Mouse (Mus musculus): ENCODE results near the gene Synj1. TPM values are rescaled to one million over a fixed set of nuclear protein-coding genes. Genes with fewer than 3 reads are reported as not detected.

Synj1 gene
- total RNA-seq, 2 experiments from 2014 or later = 12.0 to 13.8 TPM

- DNase-seq = no peak
- intact Hi-C loops (cut with DNase I; ENCODE audit: low total_unique reads) = no loop called here
These were observed 107.8 kb downstream of the Synj1 start for GRCm38 (mm10) chr16:90903300-90903699.

DNA sequence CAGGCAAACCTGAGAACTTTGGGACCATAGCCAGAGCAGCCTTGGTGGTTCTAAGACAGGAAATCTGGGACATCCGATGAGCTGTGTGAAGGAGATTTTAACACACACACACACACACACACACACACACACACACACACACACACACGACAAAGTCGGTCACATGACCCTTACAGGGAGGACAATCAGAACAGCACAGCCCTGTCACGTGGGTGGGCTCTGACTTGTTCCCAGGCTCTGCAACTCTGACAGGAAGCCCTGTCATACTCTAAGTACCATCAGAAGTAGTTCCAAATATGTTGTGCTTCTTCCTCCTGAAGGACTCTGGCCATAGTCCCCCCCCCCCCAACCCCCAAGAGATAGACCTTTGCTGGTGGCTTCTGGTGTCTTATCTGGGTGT lies 109.7 kb downstream of the Synj1 start:
- intact Hi-C loops (cut with DNase I; ENCODE audit: low total_unique reads) = no loop called here
- DNase-seq = no peak

- intact Hi-C loops (cut with DNase I; ENCODE audit: low total_unique reads) = no loop called here
- no peak for DNase-seq
These were observed 111.6 kb downstream of the Synj1 start for GRCm38 (mm10) chr16:90899498-90899897.

- intact Hi-C loops (cut with DNase I; ENCODE audit: low total_unique reads) = no loop called here
- DNase-seq = peak; percentile 54
These were observed 113.5 kb downstream of the Synj1 start for GRCm38 (mm10) chr16:90897651-90898050.

- DNase-seq = no peak
- intact Hi-C loops (cut with DNase I; ENCODE audit: low total_unique reads) = no loop called here
These were observed 117.3 kb downstream of the Synj1 start for GRCm38 (mm10) chr16:90893792-90894191.

DNA sequence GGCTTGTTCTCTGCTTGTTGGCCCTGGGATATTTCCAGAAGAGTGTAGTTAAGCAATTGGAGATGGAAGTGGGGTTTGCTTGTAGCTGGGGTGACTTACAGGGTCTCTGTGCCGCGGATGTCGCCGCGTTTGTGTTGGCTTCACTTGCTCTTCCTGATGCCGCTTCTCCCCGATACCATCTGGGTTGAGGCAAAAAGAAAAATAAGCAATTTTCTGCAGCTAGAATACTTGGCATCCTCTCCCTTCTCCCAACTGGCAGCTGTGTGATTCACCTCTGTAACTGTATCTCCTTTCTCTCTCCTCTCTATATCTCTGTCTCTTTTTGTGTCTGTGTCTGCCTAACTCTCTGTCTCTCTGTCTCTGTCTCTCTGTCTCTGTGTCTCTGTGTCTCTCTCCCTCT lies 118.1 kb downstream of the Synj1 start:
- no peak for DNase-seq
- intact Hi-C loops (cut with DNase I; ENCODE audit: low total_unique reads) = no loop called here

- no peak for DNase-seq
- intact Hi-C loops (cut with DNase I; ENCODE audit: low total_unique reads) = no loop called here
These were observed 119.0 kb downstream of the Synj1 start for GRCm38 (mm10) chr16:90892081-90892480.

- intact Hi-C loops (cut with DNase I; ENCODE audit: low total_unique reads) = no loop called here
- no peak for DNase-seq
These were observed 119.5 kb downstream of the Synj1 start for GRCm38 (mm10) chr16:90891601-90892000.

DNA sequence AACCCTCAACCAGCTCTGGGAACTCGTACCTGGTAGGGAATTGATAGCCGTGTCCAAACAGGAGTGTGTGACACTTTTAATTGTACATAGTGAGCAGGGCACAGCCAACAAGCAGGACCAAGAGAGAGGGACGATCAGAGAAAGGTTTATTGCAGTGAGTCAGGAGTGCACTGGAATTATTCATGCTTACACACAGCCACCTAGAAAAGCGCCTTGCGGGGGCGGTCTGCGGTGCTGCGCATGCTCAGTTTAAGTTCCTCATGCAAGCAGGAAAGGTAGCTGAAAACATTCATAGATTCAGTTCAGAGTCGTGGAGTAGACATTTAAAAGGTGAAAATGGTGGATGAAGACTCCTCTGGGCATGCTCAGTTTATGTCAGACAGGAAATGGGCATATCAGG lies 120.4 kb downstream of the Synj1 start:
- no peak for DNase-seq
- intact Hi-C loops (cut with DNase I; ENCODE audit: low total_unique reads) = no loop called here

Small RNAs within 50 kb of the gene (microRNA-seq; reads per million reads assigned to microRNA genes)
- gene Gm22933 = 0 reads per million in 2 experiments

Other genes with a start within 250 kb of the Synj1 start
- gene Urb1, start 200.9 kb downstream of the Synj1 start, total RNA-seq (2021) = 1 to 10 TPM; 5.1 to 5.7 TPM
- under 1 TPM; 0.27 to 0.43 TPM for gene Eva1c, start 184.6 kb downstream of the Synj1 start, total RNA-seq (2021)
- 10 to 100 TPM; 22.4 to 26.8 TPM for gene Cfap298, start 76.2 kb downstream of the Synj1 start, total RNA-seq (2021)
- gene Paxbp1, start 33.2 kb upstream of the Synj1 start, total RNA-seq (2021) = 10 to 100 TPM in 1 of 2 experiments, 1 to 10 TPM in 1; 9.5 to 10.1 TPM
- 1 to 10 TPM; 1.3 to 1.8 TPM for gene 4932438H23Rik, start 83.8 kb upstream of the Synj1 start, total RNA-seq (2021)
- not detected for gene Olig2, start 214.1 kb upstream of the Synj1 start, total RNA-seq (2021)

Measured in gastrocnemius, postnatal 14 days (tissue).